ENCODE assay signal across 26 mouse cellular contexts in genomic region chr16:40960586-40960985, GRCm38 (mm10).
"Had no signal": no experiment of that assay in that cellular context is flagged by ENCODE, and none has a peak within 500 bp of the region (broad histone marks: within the 10 kb centered on the region; RNA-seq: fewer than 3 reads in every experiment).

No protein-coding gene starts in this region.

- H3K27ac ChIP-seq: gastrocnemius, adult 2 months; heart, embryonic 10.5 days; hindbrain, embryonic 10.5 days; hindbrain, embryonic 12.5 days; hindbrain, embryonic 14.5 days; intestine, embryonic 15.5 days; layer of hippocampus, adult 2 months; limb, embryonic 13.5 days; limb, embryonic 15.5 days had no signal

- H3K9ac ChIP-seq: heart, embryonic 12.5 days; hindbrain, embryonic 12.5 days; hindbrain, embryonic 14.5 days; intestine, embryonic 15.5 days; limb, embryonic 13.5 days; limb, embryonic 15.5 days had no signal

- H3K36me3 ChIP-seq: heart, embryonic 10.5 days; heart, embryonic 12.5 days; hindbrain, embryonic 10.5 days; hindbrain, embryonic 12.5 days; intestine, embryonic 15.5 days; limb, embryonic 13.5 days; limb, embryonic 15.5 days had no signal

- H3K4me1 ChIP-seq: hindbrain, embryonic 10.5 days; hindbrain, embryonic 12.5 days; intestine, embryonic 15.5 days; limb, embryonic 13.5 days; limb, embryonic 15.5 days had no signal

- DNase-seq: gastrocnemius, adult 2 months; gastrocnemius, postnatal 10 days; gastrocnemius, postnatal 25 days; heart, adult 18-20 months; heart, postnatal 10 days; heart, postnatal 4 days; kidney, adult 18-20 months; kidney, adult 8-10 months; kidney, postnatal 10 days; kidney, postnatal 25 days; kidney, postnatal 4 days; layer of hippocampus, adult 9-11 months; layer of hippocampus, postnatal 36 days; left cerebral cortex, postnatal 4 days had no signal

- H3K27me3 ChIP-seq: heart, embryonic 12.5 days; hindbrain, embryonic 12.5 days; intestine, embryonic 15.5 days; limb, embryonic 13.5 days; limb, embryonic 15.5 days had no signal

- H3K4me2 ChIP-seq: heart, embryonic 12.5 days; hindbrain, embryonic 12.5 days; hindbrain, embryonic 14.5 days; intestine, embryonic 15.5 days; limb, embryonic 13.5 days; limb, embryonic 15.5 days had no signal

- H3K4me3 ChIP-seq: gastrocnemius, adult 2 months; heart, embryonic 10.5 days; heart, embryonic 12.5 days; hindbrain, embryonic 10.5 days; hindbrain, embryonic 12.5 days; intestine, embryonic 15.5 days; layer of hippocampus, adult 2 months; limb, embryonic 13.5 days; limb, embryonic 15.5 days had no signal

- ATAC-seq: hindbrain, embryonic 16.5 days; inflammation-experienced regulatory T-cells, adult 6 months; intestine, embryonic 15.5 days; intestine, postnatal 0 days had no signal

- H3K9me3 ChIP-seq: heart, embryonic 10.5 days; heart, embryonic 12.5 days; hindbrain, embryonic 10.5 days; hindbrain, embryonic 12.5 days; intestine, embryonic 15.5 days; limb, embryonic 13.5 days; limb, embryonic 15.5 days had no signal
